Mouse (Mus musculus) E14TG2a.4 (cell line): ENCODE data around the gene Crisp2.

Source experiments
- CTCF ChIP-seq: conservative IDR thresholded peaks from 2 replicates; pipeline ENCODE4 v1.5.1; 2014; ENCODE audit warnings: low read length
- POU5F1 ChIP-seq: IDR thresholded peaks from 2 replicates; pipeline ENCODE4 v1.6.1; 2014; ENCODE audit warnings: low read length, borderline replicate concordance

DNA sequence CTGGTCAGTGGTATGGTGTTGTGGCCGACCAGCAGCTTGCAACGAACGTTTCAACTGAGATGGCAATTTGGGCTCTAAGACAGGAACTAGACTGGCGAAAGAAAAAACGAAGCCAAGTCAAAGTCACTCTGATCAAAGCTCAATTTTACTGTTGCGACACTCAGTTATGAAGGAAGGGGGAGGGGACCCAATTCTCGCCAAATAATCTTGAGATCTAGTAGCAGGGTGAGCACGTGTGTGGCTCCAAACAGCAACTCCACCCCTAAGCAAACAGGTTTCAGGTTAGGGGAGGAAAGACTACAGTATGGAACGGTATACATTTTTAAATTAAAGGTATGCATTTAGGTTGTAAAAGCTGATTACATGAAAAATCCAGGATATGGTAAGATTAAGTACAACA lies 14.7 kb upstream of the Crisp2 start:
- TF ChIP-seq CTCF (no peak), POU5F1 (no peak)
